Mouse (Mus musculus): ENCODE measurements at regions not wholly inside any gene's neighbourhood (a gene's known extent, or its start where the extent isn't known, plus 50 kb on each side); places are given as distances from the start of the nearest gene placed in this dataset.
A peak's percentile ranks its signal among the peaks of the same experiment; 100 is the strongest.

DNA sequence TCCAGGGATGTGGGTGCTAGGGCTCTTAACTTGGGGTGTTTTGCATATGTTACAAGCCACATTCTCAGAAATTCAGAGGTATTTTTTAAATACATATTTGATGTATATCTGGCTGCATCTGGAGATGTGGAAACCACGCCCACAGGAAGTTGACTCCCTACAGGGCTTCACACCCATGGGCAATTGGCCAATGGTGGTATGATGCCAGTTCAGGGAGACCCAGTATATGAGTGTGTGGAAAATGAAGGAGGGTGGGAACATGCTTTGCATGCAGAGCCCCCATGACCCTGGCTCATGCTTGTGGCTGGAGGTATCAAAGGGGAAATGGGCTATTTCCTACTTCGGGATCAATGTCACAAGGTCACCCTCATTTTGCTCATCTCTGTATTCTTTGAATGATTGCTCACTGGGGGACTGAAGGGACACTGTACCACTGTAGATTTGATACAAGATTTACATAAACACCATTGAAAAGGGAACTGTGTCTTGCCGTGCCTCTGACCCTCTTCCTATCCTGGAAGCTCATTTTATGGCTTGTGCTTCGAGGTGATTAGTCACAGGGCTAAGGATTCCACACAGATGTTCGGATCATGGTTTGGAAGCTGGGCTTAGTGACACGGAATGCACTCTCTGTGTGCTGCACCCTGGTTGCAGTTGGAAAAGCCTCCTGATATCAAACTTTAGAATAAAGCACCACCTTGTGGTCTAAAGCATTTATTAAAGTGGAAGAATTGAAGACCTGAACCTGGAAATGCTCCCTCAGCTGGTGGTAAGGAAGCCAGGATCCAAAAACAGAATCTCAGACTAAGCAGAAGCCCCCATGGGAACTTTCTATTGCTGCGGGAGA, 56.8 kb upstream of the Edn1 start:
- ATAC-seq (ENCODE audit: extremely low read depth, insufficient number of reproducible peaks, low FRiP score, poor library complexity, severe bottlenecking) = no peak

GRCm38 (mm10) chr13:42245753-42246409, 55.4 kb upstream of the Edn1 start:
- peak; percentile 35; the same call in 1 of the 2 replicates for ATAC-seq (ENCODE audit: extremely low read depth, insufficient number of reproducible peaks, low FRiP score, poor library complexity, severe bottlenecking)

All from neutrophil, adult 5-6 weeks (primary cell).